Mouse (Mus musculus): Measurements from ENCODE around the gene Srgap2. TPM values are rescaled to one million over a fixed set of nuclear protein-coding genes. Genes with fewer than 3 reads are reported as not detected.
A peak's percentile ranks its signal among the peaks of the same experiment; 100 is the strongest.
"Not testable (repeated sequence)": the region's sequence is repeated elsewhere in the genome, so short reads cannot be mapped to it uniquely, and the experiment has no call there.

Gene Srgap2
- 16.6 and 16.9 TPM in 2 replicates for polyA plus RNA-seq (2015; fragmentation: Nextera tagmentation; extraction: Ambion mirVana)

GRCm38 (mm10) chr1:131527281-131528080, at the start of gene Srgap2, which contains the start of gene Fam72a:
Gene Srgap2 (minus strand): TSS chr1:131527352.
Gene Fam72a (plus strand): TSS chr1:131527903.
- H3K4me1 ChIP-seq: peaks cover 47% of the 10 kb centered on the region
- no peaks in the 10 kb centered on the region for H3K27me3 ChIP-seq
- H3K36me3 ChIP-seq: no peaks in the 10 kb centered on the region
- H3K4me2 ChIP-seq (replicated peaks): peak within 1 kb of the TSS; percentile 94
- peak within 1 kb of the TSS; percentile 84 for H3K4me3 ChIP-seq
- ATAC-seq (ENCODE audit: low FRiP score, low read depth): peak; percentile 97
- WGBS: under 1% methylated on average over 44 of the region's 44 CpGs
- peak within 1 kb of the TSS; percentile 97 for H3K27ac ChIP-seq
- peak within 1 kb of the TSS; percentile 88 for H3K9ac ChIP-seq
- H3K9me3 ChIP-seq: no peaks in the 10 kb centered on the region

GRCm38 (mm10) chr1:131573721-131574120, 46.6 kb upstream of the Srgap2 start:
- ATAC-seq (ENCODE audit: low FRiP score, low read depth): no peak; the same call in 1 of the 2 replicates
- WGBS: 92% methylated on average over 14 of the region's 14 CpGs
- no peak overlapping the region for H3K27ac ChIP-seq

GRCm38 (mm10) chr1:131570391-131570790, 43.2 kb upstream of the Srgap2 start:
- no peaks in the 10 kb centered on the region for H3K27me3 ChIP-seq
- no peak overlapping the region for H3K27ac ChIP-seq
- H3K4me1 ChIP-seq: no peaks in the 10 kb centered on the region
- H3K9me3 ChIP-seq: no peaks in the 10 kb centered on the region
- ATAC-seq (ENCODE audit: low FRiP score, low read depth): no peak
- H3K36me3 ChIP-seq: no peaks in the 10 kb centered on the region
- no peak overlapping the region for H3K4me3 ChIP-seq
- WGBS: 89% methylated on average over 4 of the region's 4 CpGs
- no peak overlapping the region for H3K9ac ChIP-seq
- H3K4me2 ChIP-seq (replicated peaks): no peak overlapping the region

More at GRCm38 (mm10) chr1:131573721-131574120, 46.6 kb upstream of the Srgap2 start:
- no peaks in the 10 kb centered on the region for H3K4me1 ChIP-seq
- no peaks in the 10 kb centered on the region for H3K36me3 ChIP-seq
- no peak overlapping the region for H3K4me3 ChIP-seq
- no peak overlapping the region for H3K4me2 ChIP-seq (replicated peaks)
- H3K27me3 ChIP-seq: no peaks in the 10 kb centered on the region
- H3K9ac ChIP-seq: no peak overlapping the region
- H3K9me3 ChIP-seq: no peaks in the 10 kb centered on the region

GRCm38 (mm10) chr1:131569721-131570120, 42.6 kb upstream of the Srgap2 start:
- no peak overlapping the region for H3K27ac ChIP-seq
- no peak for ATAC-seq (ENCODE audit: low FRiP score, low read depth)
- no peak overlapping the region for H3K4me2 ChIP-seq (replicated peaks)
- no peaks in the 10 kb centered on the region for H3K4me1 ChIP-seq
- no peaks in the 10 kb centered on the region for H3K9me3 ChIP-seq
- no peak overlapping the region for H3K4me3 ChIP-seq
- H3K36me3 ChIP-seq: no peaks in the 10 kb centered on the region
- 85% methylated on average over 6 of the region's 6 CpGs for WGBS
- no peak overlapping the region for H3K9ac ChIP-seq
- H3K27me3 ChIP-seq: no peaks in the 10 kb centered on the region

GRCm38 (mm10) chr1:131566056-131566455, 38.9 kb upstream of the Srgap2 start:
- H3K4me3 ChIP-seq; ATAC-seq (ENCODE audit: low FRiP score, low read depth); H3K9me3 ChIP-seq; H3K4me1 ChIP-seq; H3K27me3 ChIP-seq; H3K9ac ChIP-seq; H3K27ac ChIP-seq; H3K36me3 ChIP-seq; H3K4me2 ChIP-seq (replicated peaks): not testable (repeated sequence)
- WGBS: 43% methylated on average over 11 of the region's 11 CpGs

GRCm38 (mm10) chr1:131562081-131562480, 34.9 kb upstream of the Srgap2 start:
- 93% methylated on average over 2 of the region's 2 CpGs for WGBS
- no peaks in the 10 kb centered on the region for H3K4me1 ChIP-seq
- H3K27ac ChIP-seq: no peak overlapping the region
- H3K9ac ChIP-seq: no peak overlapping the region
- no peaks in the 10 kb centered on the region for H3K36me3 ChIP-seq
- no peaks in the 10 kb centered on the region for H3K9me3 ChIP-seq
- H3K4me2 ChIP-seq (replicated peaks): no peak overlapping the region
- ATAC-seq (ENCODE audit: low FRiP score, low read depth): no peak
- H3K27me3 ChIP-seq: no peaks in the 10 kb centered on the region
- no peak overlapping the region for H3K4me3 ChIP-seq

- ATAC-seq (ENCODE audit: low FRiP score, low read depth): no peak
- no peaks in the 10 kb centered on the region for H3K4me1 ChIP-seq
- H3K4me3 ChIP-seq: no peak overlapping the region
- H3K27me3 ChIP-seq: no peaks in the 10 kb centered on the region
- H3K36me3 ChIP-seq: no peaks in the 10 kb centered on the region
- no peak overlapping the region for H3K27ac ChIP-seq
- no peak overlapping the region for H3K4me2 ChIP-seq (replicated peaks)
- no peaks in the 10 kb centered on the region for H3K9me3 ChIP-seq
- no peak overlapping the region for H3K9ac ChIP-seq
Measured at GRCm38 (mm10) chr1:131560500-131560899, 33.3 kb upstream of the Srgap2 start.

GRCm38 (mm10) chr1:131555042-131555812, 28.1 kb upstream of the Srgap2 start:
- no peaks in the 10 kb centered on the region for H3K9me3 ChIP-seq
- H3K4me1 ChIP-seq: peaks cover 4% of the 10 kb centered on the region; the same call in 1 of the 2 replicates
- H3K27me3 ChIP-seq: no peaks in the 10 kb centered on the region
- ATAC-seq (ENCODE audit: low FRiP score, low read depth): peak; percentile 91
- no peak overlapping the region for H3K4me3 ChIP-seq
- 17% methylated on average over 13 of the region's 13 CpGs for WGBS
- peak overlapping the region; percentile 36; the same call in 1 of the 2 replicates for H3K9ac ChIP-seq
- peak overlapping the region; percentile 47 for H3K4me2 ChIP-seq (replicated peaks)
- 0 out of 2 replicates have a peak overlapping the region, but pooled peaks have one; percentile 8 for H3K27ac ChIP-seq
- no peaks in the 10 kb centered on the region for H3K36me3 ChIP-seq

- Histone ChIP-seq H3K27ac (no peak overlapping the region), H3K4me2 (replicated peaks) (no peak overlapping the region), H3K4me1 (peaks cover 10% of the 10 kb centered on the region), H3K9me3 (no peaks in the 10 kb centered on the region), H3K4me3 (no peak overlapping the region), H3K9ac (no peak overlapping the region), H3K36me3 (no peaks in the 10 kb centered on the region), H3K27me3 (no peaks in the 10 kb centered on the region)
- no peak for ATAC-seq (ENCODE audit: low FRiP score, low read depth)
Measured at GRCm38 (mm10) chr1:131553428-131553827, 26.3 kb upstream of the Srgap2 start.

GRCm38 (mm10) chr1:131551956-131552355, 24.8 kb upstream of the Srgap2 start:
- Histone ChIP-seq H3K36me3 (no peaks in the 10 kb centered on the region), H3K4me2 (replicated peaks) (no peak overlapping the region), H3K9ac (no peak overlapping the region), H3K4me1 (peaks cover 10% of the 10 kb centered on the region), H3K27ac (no peak overlapping the region), H3K9me3 (no peaks in the 10 kb centered on the region), H3K4me3 (no peak overlapping the region), H3K27me3 (no peaks in the 10 kb centered on the region)
- no peak for ATAC-seq (ENCODE audit: low FRiP score, low read depth)
- 91% methylated on average over 2 of the region's 2 CpGs for WGBS

GRCm38 (mm10) chr1:131548494-131549365, 21.6 kb upstream of the Srgap2 start:
- Histone ChIP-seq H3K27me3 (no peaks in the 10 kb centered on the region), H3K36me3 (no peaks in the 10 kb centered on the region), H3K4me2 (replicated peaks) (peak overlapping the region; percentile 7; the same call in 1 of the 2 replicates), H3K4me1 (peaks cover 6% of the 10 kb centered on the region), H3K4me3 (no peak overlapping the region), H3K27ac (no peak overlapping the region), H3K9me3 (no peaks in the 10 kb centered on the region), H3K9ac (no peak overlapping the region)
- peak; percentile 79 for ATAC-seq (ENCODE audit: low FRiP score, low read depth)
- WGBS: 38% methylated on average over 8 of the region's 8 CpGs

Data from limb, embryonic 13.5 days (tissue).